Mouse (Mus musculus) bone marrow, adult 2 months (tissue): ENCODE results near the gene Slc17a5.

Experiments
- CTCF ChIP-seq: fragments of 200-500 bp; IDR thresholded peaks from 2 replicates; pipeline ENCODE4 v1.5.1; 2011; ENCODE audit warnings: low read length, control low read depth; ENCODE audit not compliant: control insufficient read depth, insufficient read depth
- POLR2A ChIP-seq: fragments of 200-500 bp; IDR thresholded peaks from 2 replicates; pipeline ENCODE4 v1.6.1; 2011; ENCODE audit warnings: low read depth, mild to moderate bottlenecking, control low read depth, low read length, borderline replicate concordance; ENCODE audit not compliant: control insufficient read depth

GRCm38 (mm10) chr9:78546944-78547343 lies 40.9 kb downstream of the Slc17a5 start:
- TF ChIP-seq CTCF (no peak), POLR2A (no peak)
